Mouse (Mus musculus): ENCODE measurements at regions not wholly inside any gene's neighbourhood (a gene's known extent, or its start where the extent isn't known, plus 50 kb on each side); places are given as distances from the start of the nearest gene placed in this dataset.
A peak's percentile ranks its signal among the peaks of the same experiment; 100 is the strongest.

GRCm38 (mm10) chr1:193636451-193636850, 266.4 kb upstream of the Camk1g start:
- 67% methylated on average over 5 of the region's 5 CpGs for WGBS
- Histone ChIP-seq H3K9ac (no peak overlapping the region), H3K4me2 (no peak overlapping the region), H3K9me3 (no peaks in the 10 kb centered on the region), H3K27me3 (replicated peaks) (no peaks in the 10 kb centered on the region), H3K36me3 (no peaks in the 10 kb centered on the region), H3K4me3 (no peak overlapping the region), H3K4me1 (0 out of 2 replicates have a peak, but pooled peaks cover 3% of the 10 kb centered on the region), H3K27ac (replicated peaks) (no peak overlapping the region)
- no peak for ATAC-seq (ENCODE audit: extremely low read depth, insufficient number of reproducible peaks, low FRiP score, low TSS enrichment)

- ATAC-seq (ENCODE audit: extremely low read depth, insufficient number of reproducible peaks, low FRiP score, low TSS enrichment) = no peak
- Histone ChIP-seq H3K4me1 (peaks cover 31% of the 10 kb centered on the region), H3K36me3 (no peaks in the 10 kb centered on the region), H3K27me3 (replicated peaks) (no peaks in the 10 kb centered on the region), H3K9me3 (no peaks in the 10 kb centered on the region), H3K4me2 (peak overlapping the region; percentile 50; the same call in 1 of the 2 replicates), H3K9ac (no peak overlapping the region), H3K27ac (replicated peaks) (no peak overlapping the region), H3K4me3 (no peak overlapping the region)
- 78% methylated on average over 2 of the region's 2 CpGs for WGBS
Observed at GRCm38 (mm10) chr1:193632115-193632514, 262.0 kb upstream of the Camk1g start.

GRCm38 (mm10) chr1:193629887-193630286, 259.8 kb upstream of the Camk1g start:
- WGBS = 33% methylated on average over 2 of the region's 2 CpGs
- H3K9ac ChIP-seq = no peak overlapping the region
- H3K4me2 ChIP-seq = 0 out of 2 replicates have a peak overlapping the region, but pooled peaks have one; percentile 2
- no peaks in the 10 kb centered on the region for H3K9me3 ChIP-seq
- no peak for ATAC-seq (ENCODE audit: extremely low read depth, insufficient number of reproducible peaks, low FRiP score, low TSS enrichment)
- no peaks in the 10 kb centered on the region for H3K36me3 ChIP-seq
- no peaks in the 10 kb centered on the region for H3K27me3 ChIP-seq (replicated peaks)
- peaks cover 50% of the 10 kb centered on the region for H3K4me1 ChIP-seq
- peak overlapping the region; percentile 65 for H3K27ac ChIP-seq (replicated peaks)
- no peak overlapping the region for H3K4me3 ChIP-seq

GRCm38 (mm10) chr1:193626924-193627849, 257.1 kb upstream of the Camk1g start:
- Histone ChIP-seq H3K4me3 (no peak overlapping the region), H3K9me3 (no peaks in the 10 kb centered on the region), H3K27ac (replicated peaks) (no peak overlapping the region), H3K9ac (no peak overlapping the region), H3K4me1 (peaks cover 50% of the 10 kb centered on the region), H3K36me3 (no peaks in the 10 kb centered on the region), H3K4me2 (no peak overlapping the region), H3K27me3 (replicated peaks) (0 out of 2 replicates have a peak, but pooled peaks cover 3% of the 10 kb centered on the region)
- no peak for ATAC-seq (ENCODE audit: extremely low read depth, insufficient number of reproducible peaks, low FRiP score, low TSS enrichment)
- WGBS = 53% methylated on average over 16 of the region's 16 CpGs

- Histone ChIP-seq H3K36me3 (no peaks in the 10 kb centered on the region), H3K9ac (no peak overlapping the region), H3K4me3 (no peak overlapping the region), H3K27ac (replicated peaks) (no peak overlapping the region), H3K27me3 (replicated peaks) (0 out of 2 replicates have a peak, but pooled peaks cover 3% of the 10 kb centered on the region), H3K4me2 (peak overlapping the region; percentile 27; the same call in 1 of the 2 replicates), H3K9me3 (no peaks in the 10 kb centered on the region), H3K4me1 (peaks cover 38% of the 10 kb centered on the region)
- 13% methylated on average over 9 of the region's 9 CpGs for WGBS
- no peak for ATAC-seq (ENCODE audit: extremely low read depth, insufficient number of reproducible peaks, low FRiP score, low TSS enrichment)
Observed at GRCm38 (mm10) chr1:193625101-193625956, 255.2 kb upstream of the Camk1g start.

- Histone ChIP-seq H3K4me2 (no peak overlapping the region), H3K9me3 (no peaks in the 10 kb centered on the region), H3K27me3 (replicated peaks) (0 out of 2 replicates have a peak, but pooled peaks cover 3% of the 10 kb centered on the region), H3K36me3 (no peaks in the 10 kb centered on the region), H3K27ac (replicated peaks) (no peak overlapping the region), H3K4me1 (peaks cover 24% of the 10 kb centered on the region), H3K4me3 (no peak overlapping the region), H3K9ac (no peak overlapping the region)
- WGBS = 89% methylated on average over 3 of the region's 3 CpGs
- ATAC-seq (ENCODE audit: extremely low read depth, insufficient number of reproducible peaks, low FRiP score, low TSS enrichment) = no peak
Observed at GRCm38 (mm10) chr1:193623571-193623970, 253.5 kb upstream of the Camk1g start.

GRCm38 (mm10) chr1:193618250-193618649, 248.2 kb upstream of the Camk1g start:
- WGBS = 60% methylated on average over 8 of the region's 8 CpGs
- Histone ChIP-seq H3K4me3 (no peak overlapping the region), H3K27me3 (replicated peaks) (no peaks in the 10 kb centered on the region), H3K4me1 (no peaks in the 10 kb centered on the region), H3K9ac (no peak overlapping the region), H3K9me3 (no peaks in the 10 kb centered on the region), H3K4me2 (no peak overlapping the region), H3K27ac (replicated peaks) (no peak overlapping the region), H3K36me3 (no peaks in the 10 kb centered on the region)
- no peak for ATAC-seq (ENCODE audit: extremely low read depth, insufficient number of reproducible peaks, low FRiP score, low TSS enrichment)

GRCm38 (mm10) chr1:193610471-193610870, 240.4 kb upstream of the Camk1g start:
- no peaks in the 10 kb centered on the region for H3K27me3 ChIP-seq (replicated peaks)
- H3K4me3 ChIP-seq = no peak overlapping the region
- WGBS = 71% methylated on average over 4 of the region's 4 CpGs
- no peak overlapping the region for H3K9ac ChIP-seq
- no peak overlapping the region for H3K4me2 ChIP-seq
- H3K36me3 ChIP-seq = no peaks in the 10 kb centered on the region
- no peaks in the 10 kb centered on the region for H3K4me1 ChIP-seq
- H3K27ac ChIP-seq (replicated peaks) = no peak overlapping the region
- ATAC-seq (ENCODE audit: extremely low read depth, insufficient number of reproducible peaks, low FRiP score, low TSS enrichment) = no peak
- H3K9me3 ChIP-seq = no peaks in the 10 kb centered on the region

GRCm38 (mm10) chr1:193599895-193600294, 229.8 kb upstream of the Camk1g start:
- H3K4me2 ChIP-seq = no peak overlapping the region
- no peaks in the 10 kb centered on the region for H3K36me3 ChIP-seq
- H3K4me1 ChIP-seq = no peaks in the 10 kb centered on the region
- 60% methylated on average over 4 of the region's 4 CpGs for WGBS
- no peaks in the 10 kb centered on the region for H3K27me3 ChIP-seq (replicated peaks)
- H3K9ac ChIP-seq = no peak overlapping the region
- H3K27ac ChIP-seq (replicated peaks) = no peak overlapping the region
- ATAC-seq (ENCODE audit: extremely low read depth, insufficient number of reproducible peaks, low FRiP score, low TSS enrichment) = no peak
- H3K9me3 ChIP-seq = no peaks in the 10 kb centered on the region
- no peak overlapping the region for H3K4me3 ChIP-seq

- Histone ChIP-seq H3K4me2 (no peak overlapping the region), H3K27me3 (replicated peaks) (no peaks in the 10 kb centered on the region), H3K27ac (replicated peaks) (no peak overlapping the region), H3K4me1 (no peaks in the 10 kb centered on the region), H3K4me3 (no peak overlapping the region), H3K9me3 (no peaks in the 10 kb centered on the region), H3K9ac (no peak overlapping the region), H3K36me3 (no peaks in the 10 kb centered on the region)
- WGBS = 36% methylated on average over 1 of the region's 1 CpGs
- no peak for ATAC-seq (ENCODE audit: extremely low read depth, insufficient number of reproducible peaks, low FRiP score, low TSS enrichment)
Observed at GRCm38 (mm10) chr1:193599163-193599562, 229.1 kb upstream of the Camk1g start.

GRCm38 (mm10) chr1:193590301-193590829, 220.3 kb upstream of the Camk1g start:
- H3K4me2 ChIP-seq = no peak overlapping the region
- no peak for ATAC-seq (ENCODE audit: extremely low read depth, insufficient number of reproducible peaks, low FRiP score, low TSS enrichment)
- 37% methylated on average over 5 of the region's 5 CpGs for WGBS

More at GRCm38 (mm10) chr1:193590301-193590829, 220.3 kb upstream of the Camk1g start:
- H3K9me3 ChIP-seq = no peaks in the 10 kb centered on the region
- no peak overlapping the region for H3K27ac ChIP-seq (replicated peaks)
- H3K4me3 ChIP-seq = no peak overlapping the region
- H3K9ac ChIP-seq = no peak overlapping the region
- no peaks in the 10 kb centered on the region for H3K36me3 ChIP-seq
- H3K27me3 ChIP-seq (replicated peaks) = no peaks in the 10 kb centered on the region
- peaks cover 37% of the 10 kb centered on the region for H3K4me1 ChIP-seq

All from heart, embryonic 13.5 days (tissue).